Mouse (Mus musculus): Measurements from ENCODE around the gene Klf2. TPM values are rescaled to one million over a fixed set of nuclear protein-coding genes. Genes with fewer than 3 reads are reported as not detected.

The Klf2 gene
- total and polyA plus RNA-seq, 3 experiments: 0.12 to 1.4 TPM; not detected in 1

DNA sequence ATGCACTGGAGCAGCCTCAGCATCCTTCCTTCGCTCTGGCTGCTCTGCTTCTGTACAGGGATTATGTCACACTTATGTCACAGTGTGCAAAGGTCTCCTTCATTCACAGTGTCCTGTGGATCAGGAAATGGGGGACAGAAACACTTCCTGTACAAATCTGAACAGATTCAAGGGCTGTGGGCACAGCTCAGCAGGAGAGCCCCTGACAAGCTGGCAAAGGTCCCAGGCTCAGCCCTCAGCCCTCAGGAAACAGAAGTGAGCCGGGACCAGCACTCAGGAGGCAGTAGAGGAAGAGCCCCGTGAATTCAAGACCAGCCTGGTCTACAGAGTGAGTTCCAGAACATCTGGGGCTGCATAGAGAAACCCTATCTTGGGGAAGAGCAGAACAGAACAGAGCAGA is 37.2 kb upstream of the Klf2 start:
- DNase-seq (ENCODE audit: extremely low read depth): no peak
- Histone ChIP-seq H3K36me3 (replicated peaks in 1 of 2; ENCODE audit: control insufficient read depth in 1 of 2, insufficient read depth in 1 of 2, low read length in 1 of 2) (no peaks in the 10 kb centered on the region), H3K9me3 (replicated peaks; ENCODE audit: low read length) (no peaks in the 10 kb centered on the region), H3K4me2 (ENCODE audit: insufficient read depth, low read depth, poor library complexity, severe bottlenecking) (no peak overlapping the region), H3K4me1 (ENCODE audit: control insufficient read depth in 1 of 2, insufficient read depth in 2 of 2) (peaks cover 15 to 70% of the 10 kb centered on the region in 2 experiments), H3K9ac (ENCODE audit: insufficient read depth, low read depth) (no peak overlapping the region), H3K27ac (ENCODE audit: insufficient read depth, low read depth) (no peak overlapping the region), H3K79me2 (replicated peaks; ENCODE audit: control insufficient read depth, extremely low read depth, insufficient read depth, poor library complexity, severe bottlenecking) (no peaks in the 10 kb centered on the region), H3K4me3 (replicated peaks in 1 of 3; ENCODE audit: low read depth in 2 of 3, low read length in 2 of 3, poor library complexity in 1 of 3) (no peak overlapping the region), H3K27me3 (replicated peaks) (no peaks in the 10 kb centered on the region)
- TF ChIP-seq PAX5 (IDR thresholded peaks at IDR 0.05; ENCODE audit: low read length) (no peak), JUN (IDR thresholded peaks at IDR 0.05; ENCODE audit: insufficient read depth, low read depth, low read length) (no peak), TCF12 (IDR thresholded peaks at IDR 0.05; ENCODE audit: low read depth, low read length) (no peak), RCOR1 (conservative IDR thresholded peaks at IDR 0.05; ENCODE audit: low read depth, low read length) (no peak), CTCF (conservative IDR thresholded peaks at IDR 0.05 in 1 of 2, IDR thresholded peaks at IDR 0.05 in 1 of 2; ENCODE audit: low read depth in 2 of 2, low read length in 2 of 2) (no peak), POLR2A (IDR thresholded peaks at IDR 0.05; ENCODE audit: low read depth, low read length) (no peak), TBP (conservative IDR thresholded peaks at IDR 0.05; ENCODE audit: low read depth, low read length) (no peak), MAZ (IDR thresholded peaks at IDR 0.05; ENCODE audit: low read depth, low read length) (no peak), MYC (IDR thresholded peaks at IDR 0.05; ENCODE audit: low read depth, low read length) (no peak), CHD1 (IDR thresholded peaks at IDR 0.05; ENCODE audit: low read depth, low read length) (no peak), GABPA (IDR thresholded peaks at IDR 0.05; ENCODE audit: insufficient replicate concordance, low read depth, low read length) (no peak), IRF4 (IDR thresholded peaks at IDR 0.05; ENCODE audit: low read depth, low read length) (no peak), HCFC1 (IDR thresholded peaks at IDR 0.05; ENCODE audit: low read depth, low read length) (no peak), ZKSCAN1 (IDR thresholded peaks at IDR 0.05; ENCODE audit: borderline replicate concordance, low read depth, low read length) (no peak), E2F4 (IDR thresholded peaks at IDR 0.05; ENCODE audit: insufficient replicate concordance, low read depth, low read length) (no peak), NELFE (IDR thresholded peaks at IDR 0.05; ENCODE audit: low read depth, low read length) (no peak), NRF1 (IDR thresholded peaks at IDR 0.05; ENCODE audit: low read depth, low read length) (no peak)
- in situ Hi-C loops (cut with MboI; ENCODE audit: low pct_ligation_motif_present, low pct_unique_long_range_greater_than_20kb, low sequenced_read_pairs) (no loop called here), dilution Hi-C loops (cut with MboI; ENCODE audit: extremely low pct_ligation_motif_present, extremely low pct_unique_long_range_greater_than_20kb, low sequenced_read_pairs) (no loop called here)

DNA sequence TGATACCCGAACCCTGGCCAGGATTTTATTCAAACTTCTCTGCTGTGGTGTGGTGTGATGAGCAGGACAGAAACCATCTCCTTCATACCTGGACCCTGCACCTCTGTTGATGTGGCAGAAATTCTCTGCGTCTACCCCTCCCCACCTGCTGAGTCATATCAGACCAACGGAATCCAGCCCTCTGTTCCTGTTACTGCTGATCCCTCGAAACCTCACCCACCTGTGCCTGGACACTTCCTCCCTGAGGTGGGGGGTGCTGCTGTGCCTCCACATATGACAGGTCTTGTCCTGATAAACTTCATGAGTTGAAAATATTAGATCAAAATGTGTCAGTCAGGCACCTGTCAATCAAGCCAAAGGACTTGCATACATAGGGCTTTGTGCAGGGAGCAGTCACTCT is 33.5 kb upstream of the Klf2 start:
- no peak overlapping the region for H3K4me3 ChIP-seq (replicated peaks in 1 of 3; ENCODE audit: low read depth in 2 of 3, low read length in 2 of 3, poor library complexity in 1 of 3)
- peak; percentile 45 for DNase-seq (ENCODE audit: extremely low read depth)
- H3K9ac ChIP-seq (ENCODE audit: insufficient read depth, low read depth): no peak overlapping the region
- H3K4me2 ChIP-seq (ENCODE audit: insufficient read depth, low read depth, poor library complexity, severe bottlenecking): peak overlapping the region; percentile 45
- no peaks in the 10 kb centered on the region for H3K79me2 ChIP-seq (replicated peaks; ENCODE audit: control insufficient read depth, extremely low read depth, insufficient read depth, poor library complexity, severe bottlenecking)
- no peak overlapping the region for H3K27ac ChIP-seq (ENCODE audit: insufficient read depth, low read depth)
- no peaks in the 10 kb centered on the region for H3K36me3 ChIP-seq (replicated peaks in 1 of 2; ENCODE audit: control insufficient read depth in 1 of 2, insufficient read depth in 1 of 2, low read length in 1 of 2)
- peaks cover 4% of the 10 kb centered on the region for H3K9me3 ChIP-seq (replicated peaks; ENCODE audit: low read length)
- dilution Hi-C loops (cut with MboI; ENCODE audit: extremely low pct_ligation_motif_present, extremely low pct_unique_long_range_greater_than_20kb, low sequenced_read_pairs): no loop called here
- peaks cover 11 to 61% of the 10 kb centered on the region in 2 experiments for H3K4me1 ChIP-seq (ENCODE audit: control insufficient read depth in 1 of 2, insufficient read depth in 2 of 2)
- no peaks in the 10 kb centered on the region for H3K27me3 ChIP-seq (replicated peaks)
- in situ Hi-C loops (cut with MboI; ENCODE audit: low pct_ligation_motif_present, low pct_unique_long_range_greater_than_20kb, low sequenced_read_pairs): no loop called here
- TF ChIP-seq USF2 (conservative IDR thresholded peaks at IDR 0.05; ENCODE audit: low read depth, low read length): no peak
- no peak for TF ChIP-seq POLR2A (IDR thresholded peaks at IDR 0.05; ENCODE audit: low read depth, low read length)
- TF ChIP-seq JUN (IDR thresholded peaks at IDR 0.05; ENCODE audit: insufficient read depth, low read depth, low read length): peak; percentile 62
- TF ChIP-seq BHLHE40 (IDR thresholded peaks at IDR 0.05; ENCODE audit: low read depth, low read length): 0 out of 2 replicates have a peak, but pooled peaks have one; percentile 20
- TF ChIP-seq ZNF384 (IDR thresholded peaks at IDR 0.05; ENCODE audit: low read depth, low read length): no peak
- no peak for TF ChIP-seq RCOR1 (conservative IDR thresholded peaks at IDR 0.05; ENCODE audit: low read depth, low read length)
- no peak for TF ChIP-seq E2F4 (IDR thresholded peaks at IDR 0.05; ENCODE audit: insufficient replicate concordance, low read depth, low read length)
- no peak for TF ChIP-seq UBTF (IDR thresholded peaks at IDR 0.05; ENCODE audit: low read depth, low read length)
- TF ChIP-seq MAFK (IDR thresholded peaks at IDR 0.05; ENCODE audit: insufficient replicate concordance, low read length): 0 out of 2 replicates have a peak, but pooled peaks have one; percentile 39
- TF ChIP-seq ZKSCAN1 (IDR thresholded peaks at IDR 0.05; ENCODE audit: borderline replicate concordance, low read depth, low read length): no peak
- TF ChIP-seq GABPA (IDR thresholded peaks at IDR 0.05; ENCODE audit: insufficient replicate concordance, low read depth, low read length): no peak
- TF ChIP-seq MEF2A (IDR thresholded peaks at IDR 0.05; ENCODE audit: borderline replicate concordance, low read depth, low read length): no peak
- peak; percentile 75; the same call in 1 of the 2 replicates for TF ChIP-seq JUND (conservative IDR thresholded peaks at IDR 0.05; ENCODE audit: low read depth, low read length)
- TF ChIP-seq POLR2AphosphoS2 (IDR thresholded peaks at IDR 0.05; ENCODE audit: low read depth, low read length): no peak
- TF ChIP-seq CHD2 (IDR thresholded peaks at IDR 0.05; ENCODE audit: low read length): peak; percentile 53; the same call in 1 of the 2 replicates
- TF ChIP-seq SIN3A (IDR thresholded peaks at IDR 0.05; ENCODE audit: low read length): no peak
- peak; percentile 77 for TF ChIP-seq EP300 (IDR thresholded peaks at IDR 0.05; ENCODE audit: low read length)
- TF ChIP-seq ETS1 (conservative IDR thresholded peaks at IDR 0.05; ENCODE audit: low read depth, low read length): peak; percentile 40; the same call in 1 of the 2 replicates
- no peak for TF ChIP-seq MAZ (IDR thresholded peaks at IDR 0.05; ENCODE audit: low read depth, low read length)
- no peak for TF ChIP-seq MXI1 (IDR thresholded peaks at IDR 0.05; ENCODE audit: low read depth, low read length)
- no peak for TF ChIP-seq CHD1 (IDR thresholded peaks at IDR 0.05; ENCODE audit: low read depth, low read length)
- no peak for TF ChIP-seq SMC3 (IDR thresholded peaks at IDR 0.05; ENCODE audit: low read depth, low read length)
- no peak for TF ChIP-seq NRF1 (IDR thresholded peaks at IDR 0.05; ENCODE audit: low read depth, low read length)
- TF ChIP-seq USF1 (IDR thresholded peaks at IDR 0.05; ENCODE audit: low read depth, low read length): no peak
- no peak for TF ChIP-seq NELFE (IDR thresholded peaks at IDR 0.05; ENCODE audit: low read depth, low read length)

All from CH12.LX (cell line).